Mouse (Mus musculus) liver, embryonic 14.5 days (tissue): Measurements from ENCODE around the gene Onecut3.
A peak's percentile ranks its signal among the peaks of the same experiment; 100 is the strongest.

Experiments
- CTCF ChIP-seq: IDR thresholded peaks from 2 replicates; pipeline ENCODE4 v1.5.1; 2016; ENCODE audit warnings: antibody characterized with exemption, low read depth, control low read depth
- EP300 ChIP-seq: IDR thresholded peaks from 2 replicates; pipeline ENCODE4 v1.6.1; 2016; ENCODE audit warnings: antibody characterized with exemption, low read depth

GRCm38 (mm10) chr10:80506222-80506621 lies 11.6 kb downstream of the Onecut3 start:
- TF ChIP-seq CTCF (peak; percentile 88), EP300 (no peak)
